Mouse (Mus musculus): ENCODE data around the gene Procr. TPM values are rescaled to one million over a fixed set of nuclear protein-coding genes. Genes with fewer than 3 reads are reported as not detected.

Gene Procr
- polyA plus RNA-seq (2012; rRNA removed) = 0.86 and 0.93 TPM in 2 replicates

GRCm38 (mm10) chr2:155751014-155751786 lies at the start of gene Procr:
Procr (plus strand) TSS chr2:155751117.

GRCm38 (mm10) chr2:155729158-155729645 lies 21.7 kb upstream of the Procr start, which contains the start of gene Edem2:
Edem2 (minus strand) TSS chr2:155729475.

GRCm38 (mm10) chr2:155735766-155736165 lies 15.2 kb upstream of the Procr start, which contains the start of gene Gm17581:
Gm17581 (minus strand) TSS chr2:155735866.

GRCm38 (mm10) chr2:155774927-155775684 lies 24.2 kb downstream of the Procr start, which contains the start of gene Mmp24:
Mmp24 (plus strand) TSS chr2:155775342.

Other genes with a start within 250 kb of the Procr start
- gene Acss2, start 233.2 kb upstream of the Procr start, polyA plus RNA-seq (2012; rRNA removed) = 12.1 and 13.7 TPM in 2 replicates
- gene Ggt7, start 232.9 kb upstream of the Procr start, polyA plus RNA-seq (2012; rRNA removed) = 0.21 and 0.26 TPM in 2 replicates
- 35.3 and 39.8 TPM in 2 replicates for gene Gss, start 158.3 kb upstream of the Procr start, polyA plus RNA-seq (2012; rRNA removed)
- gene Myh7b, start 139.9 kb upstream of the Procr start, polyA plus RNA-seq (2012; rRNA removed) = 2.7 and 3.5 TPM in 2 replicates
- 34.3 and 36.2 TPM in 2 replicates for gene Trpc4ap, start 58.7 kb upstream of the Procr start, polyA plus RNA-seq (2012; rRNA removed)
- gene Edem2, start 21.6 kb upstream of the Procr start, polyA plus RNA-seq (2012; rRNA removed) = 12.3 and 13.8 TPM in 2 replicates
- not detected in 2 replicates for gene Gm17581, start 15.3 kb upstream of the Procr start, polyA plus RNA-seq (2012; rRNA removed)
- gene Mmp24, start 24.2 kb downstream of the Procr start, polyA plus RNA-seq (2012; rRNA removed) = under 0.01 and 0.01 TPM in 2 replicates
- 3.4 and 4.2 TPM in 2 replicates for gene BC029722, start 68.3 kb downstream of the Procr start, polyA plus RNA-seq (2012; rRNA removed)
- gene Eif6, start 75.8 kb downstream of the Procr start, polyA plus RNA-seq (2012; rRNA removed) = 65.8 and 66.0 TPM in 2 replicates
- gene Fam83c, start 83.7 kb downstream of the Procr start, polyA plus RNA-seq (2012; rRNA removed) = under 0.01 TPM in 1 of 2 replicates, not detected in the other
- gene Uqcc1, start 179.2 kb downstream of the Procr start, polyA plus RNA-seq (2012; rRNA removed) = 17.9 and 20.4 TPM in 2 replicates
- not detected in 2 replicates for gene Gm15557, start 189.6 kb downstream of the Procr start, polyA plus RNA-seq (2012; rRNA removed)
- 0.01 TPM in 2 replicates for gene Gdf5, start 194.2 kb downstream of the Procr start, polyA plus RNA-seq (2012; rRNA removed)
- 9.0 and 9.3 TPM in 2 replicates for gene Cep250, start 205.3 kb downstream of the Procr start, polyA plus RNA-seq (2012; rRNA removed)